Mouse (Mus musculus) CH12.LX (cell line): ENCODE results near the gene Gstp1. TPM values are rescaled to one million over a fixed set of nuclear protein-coding genes. Genes with fewer than 3 reads are reported as not detected.

Source experiments
- DNase-seq: peaks from one replicate; pipeline ENCODE4 v3.0.0-alpha.2; 2013; ENCODE audit errors: extremely low read depth
- H3K27ac ChIP-seq: 2 replicates; pipeline ENCODE4 v1.5.1; 2012; ENCODE audit warnings: low read depth, mild to moderate bottlenecking, control low read depth, moderate library complexity; ENCODE audit not compliant: insufficient read depth
- H3K27me3 ChIP-seq: replicated peaks from 2 replicates; pipeline ENCODE3; 2012; ENCODE audit warnings: inconsistent platforms
- H3K36me3 ChIP-seq, 2 experiments: replicated peaks in 1 of 2; 2 replicates each; pipeline versions ENCODE3 to v1.6.1; 2012; ENCODE audit warnings: inconsistent platforms in 1 of 2, low read length in 1 of 2, mild to moderate bottlenecking in 1 of 2, mixed read lengths in 1 of 2, moderate library complexity in 1 of 2; ENCODE audit not compliant: control insufficient read depth in 1 of 2, insufficient read depth in 1 of 2
- H3K4me1 ChIP-seq, 2 experiments: 2 replicates each; pipeline ENCODE4 v1.6.1; 2012; ENCODE audit warnings: inconsistent platforms in 1 of 2, moderate library complexity in 1 of 2; ENCODE audit not compliant: insufficient read depth in 2 of 2, control insufficient read depth in 1 of 2
- H3K4me2 ChIP-seq: 2 replicates; pipeline ENCODE4 v1.6.1; 2012; ENCODE audit warnings: low read depth, mild to moderate bottlenecking, control low read depth; ENCODE audit not compliant: poor library complexity, insufficient read depth, severe bottlenecking
- H3K4me3 ChIP-seq, 3 experiments: fragments of 150-350 bp in 1 of 3; sonication (generic) in 1 of 3; replicated peaks in 1 of 3; 2 replicates each; pipeline versions ENCODE3 to v1.5.1; 2011 to 2012; ENCODE audit warnings: low read depth in 2 of 3, low read length in 2 of 3, mild to moderate bottlenecking in 2 of 3, moderate library complexity in 2 of 3, control low read depth in 1 of 3, improper control_type of control experiment in 1 of 3, inconsistent platforms in 1 of 3, mixed read lengths in 1 of 3; ENCODE audit not compliant: poor library complexity in 1 of 3
- H3K79me2 ChIP-seq: replicated peaks from 2 replicates; pipeline ENCODE4 v1.6.1; 2012; ENCODE audit warnings: mild to moderate bottlenecking, moderate library complexity; ENCODE audit not compliant: control insufficient read depth, poor library complexity, insufficient read depth, severe bottlenecking; ENCODE audit errors: extremely low read depth
- H3K9ac ChIP-seq: 2 replicates; pipeline ENCODE4 v1.6.1; 2012; ENCODE audit warnings: low read depth, mild to moderate bottlenecking, control low read depth, moderate library complexity; ENCODE audit not compliant: insufficient read depth
- H3K9me3 ChIP-seq: replicated peaks from 2 replicates; pipeline ENCODE3; 2012; ENCODE audit warnings: low read length, inconsistent platforms, mixed read lengths
- CHD1 ChIP-seq: IDR thresholded peaks from 2 replicates; pipeline ENCODE4 v1.6.1; 2012; ENCODE audit warnings: low read depth, low read length, improper control_type of control experiment, inconsistent platforms
- CHD2 ChIP-seq: IDR thresholded peaks from 2 replicates; pipeline ENCODE4 v1.6.1; 2011; ENCODE audit warnings: low read length, improper control_type of control experiment
- ELF1 ChIP-seq: IDR thresholded peaks from 2 replicates; pipeline ENCODE4 v1.6.1; 2014; ENCODE audit warnings: low read depth, mild to moderate bottlenecking, inconsistent platforms, low read length, improper control_type of control experiment
- EP300 ChIP-seq: IDR thresholded peaks from 2 replicates; pipeline ENCODE4 v1.6.1; 2011; ENCODE audit warnings: low read length, improper control_type of control experiment
- HCFC1 ChIP-seq: IDR thresholded peaks from 2 replicates; pipeline ENCODE4 v1.6.1; 2012; ENCODE audit warnings: low read depth, mild to moderate bottlenecking, inconsistent platforms, low read length, improper control_type of control experiment
- IRF4 ChIP-seq: IDR thresholded peaks from 2 replicates; pipeline ENCODE4 v1.6.1; 2014; ENCODE audit warnings: low read depth, mild to moderate bottlenecking, inconsistent platforms, low read length, improper control_type of control experiment
- MAZ ChIP-seq: IDR thresholded peaks from 2 replicates; pipeline ENCODE4 v1.6.1; 2012; ENCODE audit warnings: low read depth, mild to moderate bottlenecking, inconsistent platforms, low read length, improper control_type of control experiment, moderate library complexity
- MEF2A ChIP-seq: IDR thresholded peaks from 2 replicates; pipeline ENCODE4 v1.6.1; 2014; ENCODE audit warnings: low read depth, mild to moderate bottlenecking, inconsistent platforms, low read length, improper control_type of control experiment, borderline replicate concordance
- NELFE ChIP-seq: IDR thresholded peaks from 2 replicates; pipeline ENCODE4 v1.6.1; 2011; ENCODE audit warnings: low read depth, low read length, improper control_type of control experiment
- NRF1 ChIP-seq: IDR thresholded peaks from 2 replicates; pipeline ENCODE4 v1.6.1; 2014; ENCODE audit warnings: low read depth, mild to moderate bottlenecking, inconsistent platforms, low read length, improper control_type of control experiment, moderate library complexity
- PAX5 ChIP-seq: IDR thresholded peaks from 2 replicates; pipeline ENCODE4 v1.6.1; 2012; ENCODE audit warnings: low read length, inconsistent platforms, mixed read lengths
- POLR2A ChIP-seq: IDR thresholded peaks from 2 replicates; pipeline ENCODE4 v1.6.1; 2011; ENCODE audit warnings: low read depth, mild to moderate bottlenecking, improper control_type of control experiment, low read length
- POLR2AphosphoS2 ChIP-seq: IDR thresholded peaks from 2 replicates; pipeline ENCODE4 v1.6.1; 2011; ENCODE audit warnings: low read depth, low read length, improper control_type of control experiment
- RCOR1 ChIP-seq: conservative IDR thresholded peaks from 2 replicates; pipeline ENCODE4 v1.6.1; 2012; ENCODE audit warnings: low read depth, mild to moderate bottlenecking, inconsistent platforms, low read length, improper control_type of control experiment
- SMC3 ChIP-seq: IDR thresholded peaks from 2 replicates; pipeline ENCODE4 v1.6.1; 2011; ENCODE audit warnings: low read depth, low read length, improper control_type of control experiment
- TBP ChIP-seq: conservative IDR thresholded peaks from 2 replicates; pipeline ENCODE4 v1.6.1; 2011; ENCODE audit warnings: low read depth, low read length, improper control_type of control experiment
- USF1 ChIP-seq: IDR thresholded peaks from 2 replicates; pipeline ENCODE4 v1.6.1; 2014; ENCODE audit warnings: low read depth, mild to moderate bottlenecking, inconsistent platforms, low read length, improper control_type of control experiment
- ZC3H11A ChIP-seq: IDR thresholded peaks from 2 replicates; pipeline ENCODE4 v1.6.1; 2012; ENCODE audit warnings: low read depth, mild to moderate bottlenecking, inconsistent platforms, low read length, improper control_type of control experiment
- ZNF384 ChIP-seq: IDR thresholded peaks from 2 replicates; pipeline ENCODE4 v1.6.1; 2012; ENCODE audit warnings: low read depth, low read length, improper control_type of control experiment, inconsistent platforms
- dilution Hi-C: fragments of 300-500 bp; cut with MboI; formaldehyde crosslinking; loops from 2 replicates; pipeline ENCODE4 v1.14.3; 2020; ENCODE audit warnings: low sequenced_read_pairs; ENCODE audit not compliant: extremely low pct_unique_long_range_greater_than_20kb, extremely low pct_ligation_motif_present
- in situ Hi-C: fragments of 300-500 bp; cut with MboI; formaldehyde crosslinking; loops from 3 replicates; pipeline ENCODE4 v1.14.3; 2019; ENCODE audit warnings: low sequenced_read_pairs, low pct_ligation_motif_present, low pct_unique_long_range_greater_than_20kb, mixed read lengths
- polyA plus RNA-seq: library from polyadenylated mRNA; unstranded; fragments of >175 nt; gene quantifications from 2 replicates; pipeline ENCODE4 v1.2.1, GENCODE M21; 2012; ENCODE audit warnings: low read depth; ENCODE audit not compliant: insufficient read length
- total RNA-seq, 2 experiments: library from RNA; depleted of rRNA; stranded (reverse); fragments of 300-350 nt in 1 of 2; fragments of >200 nt in 1 of 2; gene quantifications; 2 replicates each; pipeline ENCODE4 v1.2.3; 2012 to 2014

Gstp1 gene
- total and polyA plus RNA-seq, 3 experiments: 333 to 696 (median 529) TPM

GRCm38 (mm10) chr19:4070756-4071155, 33.0 kb upstream of the Gstp1 start:
- H3K9me3 ChIP-seq: no peaks in the 10 kb centered on the region
- dilution Hi-C loops: no loop called here
- H3K4me2 ChIP-seq: no peak overlapping the region
- in situ Hi-C loops: no loop called here
- no peaks in the 10 kb centered on the region for H3K36me3 ChIP-seq
- peaks cover 0 to 4% of the 10 kb centered on the region in 2 experiments; a peak in 1 of 4 replicates for H3K4me1 ChIP-seq
- H3K9ac ChIP-seq: no peak overlapping the region
- TF ChIP-seq MEF2A (no peak), SMC3 (no peak), RCOR1 (no peak), MAZ (no peak), NRF1 (no peak), ELF1 (no peak), CHD2 (no peak), ZNF384 (no peak), CHD1 (no peak), ZC3H11A (no peak), EP300 (no peak), PAX5 (no peak), POLR2AphosphoS2 (no peak), HCFC1 (no peak), IRF4 (no peak), POLR2A (no peak)
- H3K27ac ChIP-seq: no peak overlapping the region
- H3K79me2 ChIP-seq: no peaks in the 10 kb centered on the region
- peaks cover 14% of the 10 kb centered on the region for H3K27me3 ChIP-seq
- H3K4me3 ChIP-seq: no peak overlapping the region
- DNase-seq: no peak

GRCm38 (mm10) chr19:4070311-4070710, 32.5 kb upstream of the Gstp1 start:
- in situ Hi-C loops (no loop called here), dilution Hi-C loops (no loop called here)
- Histone ChIP-seq H3K4me1 (peaks cover 0 to 4% of the 10 kb centered on the region in 2 experiments; a peak in 1 of 4 replicates), H3K4me2 (no peak overlapping the region), H3K27ac (no peak overlapping the region), H3K9ac (no peak overlapping the region), H3K27me3 (peaks cover 11% of the 10 kb centered on the region), H3K79me2 (no peaks in the 10 kb centered on the region), H3K4me3 (no peak overlapping the region), H3K36me3 (no peaks in the 10 kb centered on the region), H3K9me3 (no peaks in the 10 kb centered on the region)
- TF ChIP-seq MAZ (no peak), NELFE (no peak), TBP (no peak), ZNF384 (no peak), RCOR1 (no peak), USF1 (no peak), CHD2 (no peak)
- no peak for DNase-seq
